Mouse (Mus musculus) 416B (cell line): ENCODE data around the gene Noc3l.

Source experiments
- DNase-seq: peaks from one replicate; pipeline ENCODE4 v3.0.0; 2011; ENCODE audit warnings: low read depth

Noc3l gene

GRCm38 (mm10) chr19:38818766-38819426, at the start of gene Noc3l:
TSS of gene Noc3l (minus strand) at chr19:38819237.
- DNase-seq, result peak; percentile 90

GRCm38 (mm10) chr19:38862523-38862922, 43.5 kb upstream of the Noc3l start:
- peak; percentile 31 for DNase-seq

GRCm38 (mm10) chr19:38858224-38858623, 39.2 kb upstream of the Noc3l start:
- peak; percentile 54 for DNase-seq

GRCm38 (mm10) chr19:38846373-38846772, 27.3 kb upstream of the Noc3l start:
- DNase-seq, result peak; percentile 30

- DNase-seq, result no peak
Observed at GRCm38 (mm10) chr19:38844817-38845216, 25.8 kb upstream of the Noc3l start.

GRCm38 (mm10) chr19:38837171-38837641, 18.2 kb upstream of the Noc3l start:
- peak; percentile 64 for DNase-seq

- DNase-seq, result peak; percentile 87
Observed at GRCm38 (mm10) chr19:38836438-38837170, 17.6 kb upstream of the Noc3l start, which contains the start of gene Tbc1d12. TSS of gene Tbc1d12 (plus strand) at chr19:38836579.

GRCm38 (mm10) chr19:38836084-38836437, 17.0 kb upstream of the Noc3l start:
- DNase-seq, result no peak

GRCm38 (mm10) chr19:38833224-38833623, 14.2 kb upstream of the Noc3l start:
- DNase-seq, result no peak

GRCm38 (mm10) chr19:38820186-38820804, 1.3 kb upstream of the Noc3l start:
- DNase-seq, result no peak

- no peak for DNase-seq
Observed at GRCm38 (mm10) chr19:38819427-38819802, 378 bp upstream of the Noc3l start.

GRCm38 (mm10) chr19:38818191-38818590, 846 bp downstream of the Noc3l start:
- peak; percentile 31 for DNase-seq

GRCm38 (mm10) chr19:38798801-38799200, 20.2 kb downstream of the Noc3l start:
- no peak for DNase-seq

- no peak for DNase-seq
Observed at GRCm38 (mm10) chr19:38798291-38798690, 20.7 kb downstream of the Noc3l start.

GRCm38 (mm10) chr19:38796546-38796945, 22.5 kb downstream of the Noc3l start:
- no peak for DNase-seq

GRCm38 (mm10) chr19:38793563-38794045, 25.4 kb downstream of the Noc3l start:
- DNase-seq, result no peak

GRCm38 (mm10) chr19:38787756-38788155, 31.3 kb downstream of the Noc3l start:
- no peak for DNase-seq

GRCm38 (mm10) chr19:38783542-38783941, 35.5 kb downstream of the Noc3l start:
- DNase-seq, result peak; percentile 57

GRCm38 (mm10) chr19:38778805-38779204, 40.2 kb downstream of the Noc3l start:
- DNase-seq, result no peak

- peak; percentile 58 for DNase-seq
Observed at GRCm38 (mm10) chr19:38775548-38775947, 43.5 kb downstream of the Noc3l start.

GRCm38 (mm10) chr19:38766306-38766705, 52.7 kb downstream of the Noc3l start:
- DNase-seq, result no peak

- DNase-seq, result no peak
Observed at GRCm38 (mm10) chr19:38760441-38760840, 58.6 kb downstream of the Noc3l start.
